Mouse (Mus musculus) NIH3T3 (cell line): ENCODE measurements around the gene Zbed5.
"Not testable (repeated sequence)": the region's sequence is repeated elsewhere in the genome, so short reads cannot be mapped to it uniquely, and the experiment has no call there.

Source experiments
- DNase-seq: peaks from one replicate; pipeline ENCODE4 v3.0.0-alpha.2; 2012; ENCODE audit warnings: low read depth

Gene Zbed5

GRCm38 (mm10) chr5:129908242-129908965 lies 12.9 kb downstream of the Zbed5 start, which contains the start of gene Nupr1l:
Gene Nupr1l, plus strand, starts transcription at chr5:129908540.
- peak; percentile 93 for DNase-seq

DNA sequence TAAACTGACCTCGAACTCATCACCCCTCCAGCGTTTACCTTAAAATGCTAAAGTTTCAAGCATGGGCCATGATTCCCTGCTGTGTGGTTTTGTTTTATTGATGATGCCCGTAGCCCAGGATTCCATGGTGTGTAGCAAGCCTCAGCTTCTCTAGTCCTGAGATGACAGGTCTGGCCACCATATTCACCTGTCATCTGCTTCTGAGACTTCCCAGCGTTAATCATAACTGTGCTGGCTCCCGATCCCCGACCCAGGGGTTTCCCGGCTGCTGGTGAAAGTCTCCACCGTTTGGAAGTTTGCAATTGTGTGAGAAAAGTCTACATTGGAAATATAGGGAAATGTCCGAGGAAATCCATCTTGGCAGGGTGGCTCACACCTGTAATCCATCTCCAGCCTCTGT lies 13.6 kb downstream of the Zbed5 start:
- no peak for DNase-seq

DNA sequence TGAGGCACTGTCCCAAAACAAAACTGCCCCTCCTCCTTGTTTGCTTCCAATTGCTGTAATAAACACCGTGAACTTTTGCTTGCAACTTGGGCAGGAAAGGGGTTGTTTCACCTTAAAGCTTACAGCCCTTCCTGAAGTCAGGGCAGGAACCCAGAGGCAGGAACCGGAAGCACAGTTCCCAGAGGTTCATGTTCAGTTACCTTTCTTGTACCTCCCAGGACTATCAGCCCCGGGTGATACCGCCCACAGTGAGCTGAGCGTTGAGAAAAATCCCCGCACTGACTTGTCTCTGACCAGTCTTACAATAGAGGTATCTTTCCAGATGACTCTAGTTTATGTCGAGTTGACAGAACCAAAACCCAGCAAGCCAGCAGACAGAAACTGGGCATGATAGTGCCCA lies 14.1 kb downstream of the Zbed5 start:
- DNase-seq = no peak

DNA sequence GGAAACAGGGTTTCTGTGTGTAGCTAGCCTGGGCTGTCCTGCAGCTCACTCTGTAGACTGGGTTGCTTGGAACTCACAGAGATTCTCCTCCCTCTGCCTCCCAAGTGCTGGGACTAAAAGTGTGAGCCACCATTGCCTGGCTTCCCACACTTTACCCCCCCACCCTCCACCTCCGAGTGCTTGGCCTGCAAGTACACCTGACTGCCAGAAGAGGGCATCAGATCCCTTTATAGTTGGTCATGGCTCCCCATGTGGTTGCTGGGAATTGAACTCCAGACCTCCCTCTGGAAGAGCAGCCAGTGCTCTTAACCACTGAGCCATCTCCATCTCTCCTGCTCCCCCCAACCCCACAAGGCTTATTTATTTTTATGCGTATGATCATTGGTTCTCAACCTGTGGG lies 18.5 kb downstream of the Zbed5 start:
- peak; percentile 76 for DNase-seq

- DNase-seq = not testable (repeated sequence)
Measured at GRCm38 (mm10) chr5:129915491-129915890, 20.0 kb downstream of the Zbed5 start.

DNA sequence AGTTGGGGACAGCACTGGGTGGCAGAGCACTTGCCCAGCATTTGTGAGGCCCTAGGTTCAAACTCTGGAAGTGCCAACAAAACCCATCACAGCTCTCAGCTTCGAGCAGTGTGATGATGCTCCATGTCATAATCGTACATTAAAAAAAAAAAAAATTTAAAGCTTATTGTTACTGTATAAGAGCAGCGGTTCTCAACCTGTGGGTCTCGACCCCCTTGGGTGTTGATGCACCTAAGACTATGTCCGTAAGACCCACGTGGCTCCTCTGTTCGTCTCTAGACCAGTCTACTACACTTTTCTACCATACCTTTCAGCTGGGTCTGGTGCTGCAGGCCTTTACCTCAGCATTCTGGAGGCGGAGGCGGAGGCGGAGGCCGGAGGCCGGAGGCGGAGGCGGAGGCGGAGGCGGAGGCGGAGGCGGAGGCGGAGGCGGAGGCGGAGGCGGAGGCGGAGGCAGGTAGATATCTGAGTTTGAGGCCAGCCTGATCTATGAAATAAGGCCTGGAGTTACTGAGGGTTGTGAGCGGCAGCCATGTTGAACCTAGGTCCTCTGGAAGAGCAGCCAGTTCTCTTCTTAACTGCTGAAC lies 22.6 kb downstream of the Zbed5 start:
- no peak for DNase-seq

- no peak for DNase-seq
Measured at GRCm38 (mm10) chr5:129918752-129919151, 23.2 kb downstream of the Zbed5 start.

DNA sequence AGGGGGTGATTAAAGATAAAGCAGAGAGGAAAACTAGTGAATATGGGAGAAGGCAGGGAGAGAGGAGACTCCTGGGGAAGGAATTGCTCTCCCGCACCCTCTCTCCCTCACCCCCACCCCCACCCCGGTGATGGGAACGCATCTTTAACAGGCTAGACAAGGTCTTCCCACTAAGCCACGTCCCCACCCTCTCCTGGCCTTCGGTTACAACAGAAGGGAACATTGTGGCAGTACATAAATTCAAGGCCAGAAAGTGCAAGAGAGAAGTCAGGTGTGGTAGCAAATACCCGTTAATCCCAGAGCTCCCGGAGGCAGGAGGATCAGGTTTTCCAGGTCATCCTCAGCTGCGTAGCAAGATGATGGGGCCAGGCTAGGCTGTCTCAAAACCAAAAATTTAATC lies 23.8 kb downstream of the Zbed5 start:
- no peak for DNase-seq

- DNase-seq = no peak
Measured at GRCm38 (mm10) chr5:129921972-129922371, 26.4 kb downstream of the Zbed5 start.

DNA sequence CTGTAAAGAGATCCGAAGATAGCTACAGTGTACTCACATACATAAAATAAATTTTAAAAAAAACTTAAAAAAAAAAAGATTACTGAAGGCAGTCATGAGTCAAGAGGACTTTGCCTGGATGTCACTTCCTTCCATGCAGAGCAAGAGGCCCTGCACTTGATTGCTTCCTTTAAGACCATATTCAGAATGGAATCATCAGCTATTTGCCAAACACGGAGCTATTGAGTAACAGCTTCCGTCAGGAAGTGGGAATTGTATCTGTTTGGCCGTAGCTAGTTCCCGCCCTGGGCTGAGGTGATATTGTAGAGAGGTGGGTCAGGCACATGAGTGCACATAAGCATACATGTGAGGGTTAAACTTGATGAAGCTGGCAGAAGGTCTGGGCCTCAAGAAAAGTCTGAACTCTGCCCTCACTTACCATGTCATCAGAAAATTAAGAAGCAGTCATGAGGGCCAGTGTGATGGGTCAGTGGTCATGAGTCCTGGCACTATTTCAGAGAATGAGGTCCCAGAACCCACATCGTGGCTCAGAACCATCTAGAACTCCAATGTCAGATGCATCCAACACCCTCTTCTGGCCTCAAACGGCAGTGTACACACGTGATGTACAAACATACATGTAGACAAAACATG lies 29.4 kb downstream of the Zbed5 start:
- no peak for DNase-seq

DNA sequence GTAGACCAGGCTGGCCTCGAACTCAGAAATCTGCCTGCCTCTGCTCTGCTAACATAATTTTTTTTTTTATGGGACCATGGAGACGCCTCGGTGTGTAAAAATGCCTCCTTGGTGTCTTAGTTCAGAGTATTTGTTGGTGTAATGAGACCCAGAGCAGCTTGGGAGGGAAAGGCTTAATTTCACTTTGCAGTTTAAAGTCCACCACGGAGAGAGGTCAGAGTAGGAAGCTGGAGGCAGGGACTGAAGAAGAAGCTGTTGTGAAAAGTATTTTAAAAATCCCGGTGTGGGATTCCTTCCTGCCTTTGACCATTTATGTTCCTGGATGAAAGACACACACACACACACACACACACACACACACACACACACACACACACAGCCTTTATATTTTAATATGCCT lies 30.4 kb downstream of the Zbed5 start:
- no peak for DNase-seq

- peak; percentile 60 for DNase-seq
Measured at GRCm38 (mm10) chr5:129929924-129930855, 34.7 kb downstream of the Zbed5 start.

GRCm38 (mm10) chr5:129936941-129937340 lies 41.4 kb downstream of the Zbed5 start:
- no peak for DNase-seq

- DNase-seq = no peak
Measured at GRCm38 (mm10) chr5:129940281-129940680, 44.8 kb downstream of the Zbed5 start.

- peak; percentile 30 for DNase-seq
Measured at GRCm38 (mm10) chr5:129940736-129941494, 45.4 kb downstream of the Zbed5 start.

DNA sequence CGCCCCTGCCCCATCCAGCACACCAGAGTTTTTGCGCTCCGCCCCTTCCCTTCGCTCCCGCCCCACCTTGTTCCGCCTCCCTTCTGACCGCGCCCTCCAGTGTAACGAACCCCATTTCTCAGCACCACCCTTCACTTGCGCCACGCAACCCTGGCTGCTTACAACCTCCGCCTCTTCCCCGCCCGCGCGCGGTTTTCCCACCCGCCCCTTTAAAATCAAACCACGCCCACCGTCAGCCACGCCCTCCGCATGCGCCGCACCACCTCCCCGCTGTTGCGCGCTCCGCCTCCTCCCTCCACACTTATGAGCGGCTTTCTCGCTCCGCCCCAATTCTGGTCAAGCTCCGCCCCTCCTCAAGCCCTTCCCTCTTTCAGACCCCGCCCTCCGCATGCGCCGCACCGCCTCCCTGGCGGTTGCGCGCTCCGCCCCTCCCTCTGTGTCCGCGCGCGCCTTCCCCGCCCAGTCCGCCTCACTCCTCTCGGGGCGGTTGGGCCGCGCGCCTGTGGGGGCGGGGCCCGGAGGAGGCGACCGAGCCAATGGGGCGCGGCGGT lies 46.0 kb downstream of the Zbed5 start, which contains the start of gene Vkorc1l1:
Gene Vkorc1l1, plus strand, starts transcription at position 476 of the 551 bp plus-strand sequence.
- DNase-seq = peak; percentile 99

GRCm38 (mm10) chr5:129942073-129942939 lies 46.8 kb downstream of the Zbed5 start:
- DNase-seq = peak; percentile 24

GRCm38 (mm10) chr5:129943402-129943801 lies 47.9 kb downstream of the Zbed5 start:
- DNase-seq = no peak

GRCm38 (mm10) chr5:129947528-129948033 lies 52.1 kb downstream of the Zbed5 start:
- DNase-seq = no peak

DNA sequence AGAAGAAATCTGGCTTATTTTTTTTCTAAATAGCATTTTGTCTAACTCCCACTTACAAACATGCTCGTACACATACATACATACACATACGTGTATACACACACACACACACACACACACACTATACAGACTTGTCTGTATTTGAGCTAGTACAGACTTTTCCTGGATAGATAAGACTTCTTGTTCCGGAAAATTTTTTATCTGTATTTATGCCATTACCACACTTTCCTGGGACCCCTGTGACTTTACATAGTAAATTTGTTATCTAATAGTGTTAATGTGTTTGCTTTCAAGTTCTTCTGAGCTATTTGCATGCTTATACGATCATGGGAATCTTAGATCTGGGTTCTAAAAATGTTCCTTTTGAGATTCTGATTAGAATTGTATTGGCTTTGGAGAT lies 56.6 kb downstream of the Zbed5 start:
- DNase-seq = no peak
